Mouse (Mus musculus): ENCODE results near the gene Epgn.

GRCm38 (mm10) chr5:91036628-91037027 lies 9.4 kb downstream of the Epgn start:
- TF ChIP-seq CTCF (IDR thresholded peaks at IDR 0.05; ENCODE audit: extremely low read depth, insufficient read length, insufficient replicate concordance, low read depth, low read length) (no peak), POLR2A (IDR thresholded peaks at IDR 0.05; ENCODE audit: low read depth, low read length) (no peak)
